Mouse (Mus musculus): ENCODE results near the gene Npdc1. TPM values are rescaled to one million over a fixed set of nuclear protein-coding genes. Genes with fewer than 3 reads are reported as not detected.

The Npdc1 gene
- total and polyA plus RNA-seq, 2 experiments from 2014 or later = 21.0 to 43.0 TPM

- DNase-seq (ENCODE audit: low spot score) = no peak
- no peaks in the 10 kb centered on the region for H3K9me3 ChIP-seq (replicated peaks; ENCODE audit: control insufficient read depth, low read length)
- no peak overlapping the region for H3K4me3 ChIP-seq (ENCODE audit: low read depth, low read length)
- H3K4me2 ChIP-seq (ENCODE audit: low read depth, low read length) = no peak overlapping the region
- H3K27ac ChIP-seq (ENCODE audit: low read depth) = no peak overlapping the region
- peaks cover 14% of the 10 kb centered on the region for H3K4me1 ChIP-seq (ENCODE audit: control insufficient read depth, insufficient read depth)
- TF ChIP-seq CTCF (IDR thresholded peaks at IDR 0.05; ENCODE audit: low read depth) (no peak; the same call in 1 of the 2 replicates), EP300 (IDR thresholded peaks at IDR 0.05; ENCODE audit: low read depth) (no peak)
- WGBS = 62% methylated on average over 5 of the region's 5 CpGs
- ATAC-seq (ENCODE audit: insufficient read depth, low read depth) = no peak
- no peaks in the 10 kb centered on the region for H3K27me3 ChIP-seq (ENCODE audit: control insufficient read depth, insufficient read depth, low read length)
- peaks cover 20% of the 10 kb centered on the region for H3K36me3 ChIP-seq (replicated peaks; ENCODE audit: control insufficient read depth, insufficient read depth, low read length)
- H3K9ac ChIP-seq (replicated peaks; ENCODE audit: low read depth, low read length) = no peak overlapping the region; the same call in 1 of the 2 replicates
Observed at GRCm38 (mm10) chr2:25458911-25459310, 59.8 kb downstream of the Npdc1 start.

Small RNA genes within 50 kb of the gene (microRNA-seq; reads per million reads assigned to microRNA genes)
- not detected for gene Mir3087

Other genes starting within 250 kb of the Npdc1 start
Only the 30 nearest of the 40 such genes appear.
- 665 and 888 TPM in 2 replicates for gene Tubb4b, start 174.6 kb upstream of the Npdc1 start, total RNA-seq (2014; rRNA removed; ENCODE audit: low replicate concordance)
- 217 and 244 TPM in 2 replicates for gene Tubb4b, start 174.6 kb upstream of the Npdc1 start, polyA plus RNA-seq (2015; fragmentation: Nextera tagmentation; extraction: Ambion mirVana)
- not detected in 2 replicates for gene Slc34a3, start 165.0 kb upstream of the Npdc1 start, total RNA-seq (2014; rRNA removed; ENCODE audit: low replicate concordance)
- gene Slc34a3, start 165.0 kb upstream of the Npdc1 start, polyA plus RNA-seq (2015; fragmentation: Nextera tagmentation; extraction: Ambion mirVana) = not detected in 2 replicates
- gene Rnf224, start 162.6 kb upstream of the Npdc1 start, total RNA-seq (2014; rRNA removed; ENCODE audit: low replicate concordance) = not detected in 2 replicates
- not detected in 2 replicates for gene Rnf224, start 162.6 kb upstream of the Npdc1 start, polyA plus RNA-seq (2015; fragmentation: Nextera tagmentation; extraction: Ambion mirVana)
- gene Rnf208, start 157.1 kb upstream of the Npdc1 start, total RNA-seq (2014; rRNA removed; ENCODE audit: low replicate concordance) = 2.4 and 4.1 TPM in 2 replicates
- 0.92 and 1.1 TPM in 2 replicates for gene Rnf208, start 157.1 kb upstream of the Npdc1 start, polyA plus RNA-seq (2015; fragmentation: Nextera tagmentation; extraction: Ambion mirVana)
- not detected in 2 replicates for gene Cysrt1, start 156.9 kb upstream of the Npdc1 start, total RNA-seq (2014; rRNA removed; ENCODE audit: low replicate concordance)
- gene Cysrt1, start 156.9 kb upstream of the Npdc1 start, polyA plus RNA-seq (2015; fragmentation: Nextera tagmentation; extraction: Ambion mirVana) = not detected in 2 replicates
- gene AL732309.1, start 152.5 kb upstream of the Npdc1 start, total RNA-seq (2014; rRNA removed; ENCODE audit: low replicate concordance) = 4.8 and 6.9 TPM in 2 replicates
- 0.97 and 1.6 TPM in 2 replicates for gene AL732309.1, start 152.5 kb upstream of the Npdc1 start, polyA plus RNA-seq (2015; fragmentation: Nextera tagmentation; extraction: Ambion mirVana)
- 35.3 and 42.0 TPM in 2 replicates for gene Tmem203, start 143.9 kb upstream of the Npdc1 start, total RNA-seq (2014; rRNA removed; ENCODE audit: low replicate concordance)
- gene Tmem203, start 143.9 kb upstream of the Npdc1 start, polyA plus RNA-seq (2015; fragmentation: Nextera tagmentation; extraction: Ambion mirVana) = 25.6 and 26.5 TPM in 2 replicates
- gene Tprn, start 136.7 kb upstream of the Npdc1 start, total RNA-seq (2014; rRNA removed; ENCODE audit: low replicate concordance) = 5.2 and 5.4 TPM in 2 replicates
- 3.6 and 3.7 TPM in 2 replicates for gene Tprn, start 136.7 kb upstream of the Npdc1 start, polyA plus RNA-seq (2015; fragmentation: Nextera tagmentation; extraction: Ambion mirVana)
- 58.9 and 110 TPM in 2 replicates for gene Ssna1, start 126.9 kb upstream of the Npdc1 start, total RNA-seq (2014; rRNA removed; ENCODE audit: low replicate concordance)
- 111 and 117 TPM in 2 replicates for gene Ssna1, start 126.9 kb upstream of the Npdc1 start, polyA plus RNA-seq (2015; fragmentation: Nextera tagmentation; extraction: Ambion mirVana)
- gene Anapc2, start 126.9 kb upstream of the Npdc1 start, total RNA-seq (2014; rRNA removed; ENCODE audit: low replicate concordance) = 31.4 and 48.6 TPM in 2 replicates
- gene Anapc2, start 126.9 kb upstream of the Npdc1 start, polyA plus RNA-seq (2015; fragmentation: Nextera tagmentation; extraction: Ambion mirVana) = 41.0 and 46.5 TPM in 2 replicates
- gene Tmem210, start 111.2 kb upstream of the Npdc1 start, total RNA-seq (2014; rRNA removed; ENCODE audit: low replicate concordance) = not detected in 2 replicates
- gene Tmem210, start 111.2 kb upstream of the Npdc1 start, polyA plus RNA-seq (2015; fragmentation: Nextera tagmentation; extraction: Ambion mirVana) = not detected in 2 replicates
- gene Lrrc26, start 109.4 kb upstream of the Npdc1 start, total RNA-seq (2014; rRNA removed; ENCODE audit: low replicate concordance) = not detected in 2 replicates
- 1.2 TPM in 1 of 2 replicates, not detected in the other for gene Lrrc26, start 109.4 kb upstream of the Npdc1 start, polyA plus RNA-seq (2015; fragmentation: Nextera tagmentation; extraction: Ambion mirVana)
- gene Grin1, start 80.2 kb upstream of the Npdc1 start, total RNA-seq (2014; rRNA removed; ENCODE audit: low replicate concordance) = 0.46 TPM in 1 of 2 replicates, not detected in the other
- not detected in 2 replicates for gene Grin1, start 80.2 kb upstream of the Npdc1 start, polyA plus RNA-seq (2015; fragmentation: Nextera tagmentation; extraction: Ambion mirVana)
- gene Man1b1, start 67.0 kb upstream of the Npdc1 start, total RNA-seq (2014; rRNA removed; ENCODE audit: low replicate concordance) = 20.1 and 41.2 TPM in 2 replicates
- 18.8 and 19.5 TPM in 2 replicates for gene Man1b1, start 67.0 kb upstream of the Npdc1 start, polyA plus RNA-seq (2015; fragmentation: Nextera tagmentation; extraction: Ambion mirVana)
- gene Dpp7, start 43.0 kb upstream of the Npdc1 start, total RNA-seq (2014; rRNA removed; ENCODE audit: low replicate concordance) = 9.0 and 13.2 TPM in 2 replicates
- 4.3 and 4.6 TPM in 2 replicates for gene Dpp7, start 43.0 kb upstream of the Npdc1 start, polyA plus RNA-seq (2015; fragmentation: Nextera tagmentation; extraction: Ambion mirVana)
- gene Uap1l1, start 33.7 kb upstream of the Npdc1 start, total RNA-seq (2014; rRNA removed; ENCODE audit: low replicate concordance) = 1.3 and 10.9 TPM in 2 replicates
- gene Uap1l1, start 33.7 kb upstream of the Npdc1 start, polyA plus RNA-seq (2015; fragmentation: Nextera tagmentation; extraction: Ambion mirVana) = 13.0 and 14.3 TPM in 2 replicates
- 14.0 and 26.1 TPM in 2 replicates for gene Sapcd2, start 27.0 kb upstream of the Npdc1 start, total RNA-seq (2014; rRNA removed; ENCODE audit: low replicate concordance)
- gene Sapcd2, start 27.0 kb upstream of the Npdc1 start, polyA plus RNA-seq (2015; fragmentation: Nextera tagmentation; extraction: Ambion mirVana) = 5.6 and 6.4 TPM in 2 replicates
- gene Entpd2, start 3.5 kb upstream of the Npdc1 start, total RNA-seq (2014; rRNA removed; ENCODE audit: low replicate concordance) = 7.9 and 44.8 TPM in 2 replicates
- 3.5 and 4.2 TPM in 2 replicates for gene Entpd2, start 3.5 kb upstream of the Npdc1 start, polyA plus RNA-seq (2015; fragmentation: Nextera tagmentation; extraction: Ambion mirVana)
- not detected in 2 replicates for gene Fut7, start 23.9 kb downstream of the Npdc1 start, total RNA-seq (2014; rRNA removed; ENCODE audit: low replicate concordance)
- not detected in 2 replicates for gene Fut7, start 23.9 kb downstream of the Npdc1 start, polyA plus RNA-seq (2015; fragmentation: Nextera tagmentation; extraction: Ambion mirVana)
- 27.6 and 32.0 TPM in 2 replicates for gene Abca2, start 29.4 kb downstream of the Npdc1 start, total RNA-seq (2014; rRNA removed; ENCODE audit: low replicate concordance)
- gene Abca2, start 29.4 kb downstream of the Npdc1 start, polyA plus RNA-seq (2015; fragmentation: Nextera tagmentation; extraction: Ambion mirVana) = 2.4 and 3.6 TPM in 2 replicates
- 2.4 and 4.5 TPM in 2 replicates for gene Clic3, start 57.5 kb downstream of the Npdc1 start, total RNA-seq (2014; rRNA removed; ENCODE audit: low replicate concordance)
- gene Clic3, start 57.5 kb downstream of the Npdc1 start, polyA plus RNA-seq (2015; fragmentation: Nextera tagmentation; extraction: Ambion mirVana) = 6.5 and 7.4 TPM in 2 replicates
- 71.9 and 90.7 TPM in 2 replicates for gene Paxx, start 61.7 kb downstream of the Npdc1 start, total RNA-seq (2014; rRNA removed; ENCODE audit: low replicate concordance)
- gene Paxx, start 61.7 kb downstream of the Npdc1 start, polyA plus RNA-seq (2015; fragmentation: Nextera tagmentation; extraction: Ambion mirVana) = 42.7 and 45.5 TPM in 2 replicates
- 708 and 711 TPM in 2 replicates for gene Ptgds, start 70.7 kb downstream of the Npdc1 start, total RNA-seq (2014; rRNA removed; ENCODE audit: low replicate concordance)
- gene Ptgds, start 70.7 kb downstream of the Npdc1 start, polyA plus RNA-seq (2015; fragmentation: Nextera tagmentation; extraction: Ambion mirVana) = 356 and 359 TPM in 2 replicates
- gene Lcn12, start 94.6 kb downstream of the Npdc1 start, total RNA-seq (2014; rRNA removed; ENCODE audit: low replicate concordance) = not detected in 2 replicates
- gene Lcn12, start 94.6 kb downstream of the Npdc1 start, polyA plus RNA-seq (2015; fragmentation: Nextera tagmentation; extraction: Ambion mirVana) = not detected in 2 replicates
- gene Fbxw5, start 101.4 kb downstream of the Npdc1 start, total RNA-seq (2014; rRNA removed; ENCODE audit: low replicate concordance) = 115 and 141 TPM in 2 replicates
- 70.6 and 76.5 TPM in 2 replicates for gene Fbxw5, start 101.4 kb downstream of the Npdc1 start, polyA plus RNA-seq (2015; fragmentation: Nextera tagmentation; extraction: Ambion mirVana)
- gene C8g, start 102.4 kb downstream of the Npdc1 start, total RNA-seq (2014; rRNA removed; ENCODE audit: low replicate concordance) = 1.6 and 9.0 TPM in 2 replicates
- 2.4 and 4.0 TPM in 2 replicates for gene C8g, start 102.4 kb downstream of the Npdc1 start, polyA plus RNA-seq (2015; fragmentation: Nextera tagmentation; extraction: Ambion mirVana)
- 5.1 and 6.3 TPM in 2 replicates for gene Traf2, start 147.6 kb downstream of the Npdc1 start, total RNA-seq (2014; rRNA removed; ENCODE audit: low replicate concordance)
- gene Traf2, start 147.6 kb downstream of the Npdc1 start, polyA plus RNA-seq (2015; fragmentation: Nextera tagmentation; extraction: Ambion mirVana) = 14.2 and 15.8 TPM in 2 replicates
- 112 and 136 TPM in 2 replicates for gene Edf1, start 158.5 kb downstream of the Npdc1 start, total RNA-seq (2014; rRNA removed; ENCODE audit: low replicate concordance)
- gene Edf1, start 158.5 kb downstream of the Npdc1 start, polyA plus RNA-seq (2015; fragmentation: Nextera tagmentation; extraction: Ambion mirVana) = 314 and 343 TPM in 2 replicates
- gene Mamdc4, start 175.5 kb downstream of the Npdc1 start, total RNA-seq (2014; rRNA removed; ENCODE audit: low replicate concordance) = 1.7 and 2.0 TPM in 2 replicates
- gene Mamdc4, start 175.5 kb downstream of the Npdc1 start, polyA plus RNA-seq (2015; fragmentation: Nextera tagmentation; extraction: Ambion mirVana) = 0.14 and 1.6 TPM in 2 replicates
- gene Phpt1, start 175.9 kb downstream of the Npdc1 start, total RNA-seq (2014; rRNA removed; ENCODE audit: low replicate concordance) = 37.9 and 43.3 TPM in 2 replicates
- gene Phpt1, start 175.9 kb downstream of the Npdc1 start, polyA plus RNA-seq (2015; fragmentation: Nextera tagmentation; extraction: Ambion mirVana) = 248 and 255 TPM in 2 replicates

Data from heart, postnatal 0 days (tissue).